Mouse (Mus musculus) lung, adult 2 months (tissue): Measurements from ENCODE around the gene Isoc2b.
"Not testable (repeated sequence)": the region's sequence is repeated elsewhere in the genome, so short reads cannot be mapped to it uniquely, and the experiment has no call there.

ENCODE experiments used
- CTCF ChIP-seq: fragments of 200-500 bp; IDR thresholded peaks from 2 replicates; pipeline ENCODE4 v1.5.1; 2011; ENCODE audit warnings: mild to moderate bottlenecking, low read length, control low read depth; ENCODE audit not compliant: insufficient read depth
- POLR2A ChIP-seq: fragments of 200-500 bp; IDR thresholded peaks from 2 replicates; pipeline ENCODE4 v1.6.1; 2011; ENCODE audit warnings: low read depth, mild to moderate bottlenecking, control low read depth, low read length, borderline replicate concordance; ENCODE audit errors: extremely low read depth

GRCm38 (mm10) chr7:4820925-4821324 is 49.1 kb downstream of the Isoc2b start:
- not testable (repeated sequence) for TF ChIP-seq CTCF, POLR2A
